Mouse (Mus musculus): ENCODE data around the gene Donson. TPM values are rescaled to one million over a fixed set of nuclear protein-coding genes. Genes with fewer than 3 reads are reported as not detected.
A peak's percentile ranks its signal among the peaks of the same experiment; 100 is the strongest.

Donson gene
- total and polyA plus RNA-seq, 3 experiments = 25.4 to 33.9 TPM; not detected in 1

DNA sequence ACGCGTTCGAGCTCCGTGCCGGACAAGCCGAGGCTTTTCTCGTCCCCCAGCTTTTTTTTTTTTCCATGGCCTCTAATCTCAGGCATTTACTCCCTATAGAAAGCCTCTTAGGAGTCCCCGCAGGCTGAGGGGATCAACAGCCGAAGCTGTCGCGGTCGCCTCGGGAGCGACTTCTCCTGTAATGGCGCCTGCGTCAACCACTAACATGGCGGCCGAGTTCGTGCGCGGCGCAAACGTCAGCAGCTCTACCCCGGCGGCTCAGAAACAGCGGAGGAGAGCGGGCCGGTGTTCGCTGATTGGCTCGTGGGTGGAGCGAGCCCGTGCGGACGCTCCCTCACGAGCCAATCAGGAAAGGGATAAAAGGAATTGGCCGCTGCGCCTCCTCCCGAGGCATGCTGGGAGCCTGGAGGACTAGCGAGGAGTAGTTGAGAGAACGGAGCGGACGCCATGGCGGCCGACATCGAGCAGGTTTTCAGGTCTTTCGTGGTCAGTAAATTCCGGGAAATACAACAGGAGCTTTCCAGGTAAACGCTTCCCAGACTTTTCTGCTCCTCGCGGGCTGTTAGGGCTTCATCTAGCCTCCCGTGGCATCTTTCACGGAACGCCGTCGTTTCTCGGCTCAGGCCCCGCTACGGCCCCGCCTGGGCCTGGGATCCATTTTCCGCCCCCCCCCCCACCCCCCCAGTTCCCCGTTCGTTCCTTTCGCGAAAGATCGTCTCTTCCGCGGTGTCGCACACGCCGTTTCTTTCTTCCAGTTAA is 40.9 kb downstream of the Donson start, which contains the start of gene Son (continued):
- TF ChIP-seq MXI1 (IDR thresholded peaks at IDR 0.05; ENCODE audit: low read depth, low read length) = peak; percentile 46; the same call in 1 of the 2 replicates
- 0 out of 2 replicates have a peak, but pooled peaks have one; percentile 92 for TF ChIP-seq CHD1 (IDR thresholded peaks at IDR 0.05; ENCODE audit: low read depth, low read length)
- 0 out of 2 replicates have a peak, but pooled peaks have one; percentile 8 for TF ChIP-seq ETS1 (IDR thresholded peaks at IDR 0.05; ENCODE audit: low read depth, low read length)
- no peak for TF ChIP-seq MAFK (IDR thresholded peaks at IDR 0.05; ENCODE audit: borderline replicate concordance, low read depth, low read length)
- TF ChIP-seq USF2 (IDR thresholded peaks at IDR 0.05; ENCODE audit: borderline replicate concordance in 1 of 2, insufficient read depth in 1 of 2, low read depth in 1 of 2, low read length in 2 of 2) = no peak
- no peak for TF ChIP-seq BHLHE40 (IDR thresholded peaks at IDR 0.05; ENCODE audit: borderline replicate concordance, low read depth, low read length)
- TF ChIP-seq ELF1 (IDR thresholded peaks at IDR 0.05; ENCODE audit: low read depth, low read length) = no peak
- TF ChIP-seq POLR2AphosphoS5 (IDR thresholded peaks at IDR 0.05; ENCODE audit: borderline replicate concordance, low read depth, low read length) = no peak
- peak; percentile 83 for TF ChIP-seq HCFC1 (IDR thresholded peaks at IDR 0.05; ENCODE audit: low read depth, low read length)
- no peak for TF ChIP-seq USF1 (IDR thresholded peaks at IDR 0.05; ENCODE audit: low read depth, low read length)
- TF ChIP-seq JUND (IDR thresholded peaks at IDR 0.05; ENCODE audit: low read depth, low read length) = no peak
- 0 out of 2 replicates have a peak, but pooled peaks have one; percentile 49 for TF ChIP-seq POLR2AphosphoS2 (IDR thresholded peaks at IDR 0.05; ENCODE audit: low read length)

DNA sequence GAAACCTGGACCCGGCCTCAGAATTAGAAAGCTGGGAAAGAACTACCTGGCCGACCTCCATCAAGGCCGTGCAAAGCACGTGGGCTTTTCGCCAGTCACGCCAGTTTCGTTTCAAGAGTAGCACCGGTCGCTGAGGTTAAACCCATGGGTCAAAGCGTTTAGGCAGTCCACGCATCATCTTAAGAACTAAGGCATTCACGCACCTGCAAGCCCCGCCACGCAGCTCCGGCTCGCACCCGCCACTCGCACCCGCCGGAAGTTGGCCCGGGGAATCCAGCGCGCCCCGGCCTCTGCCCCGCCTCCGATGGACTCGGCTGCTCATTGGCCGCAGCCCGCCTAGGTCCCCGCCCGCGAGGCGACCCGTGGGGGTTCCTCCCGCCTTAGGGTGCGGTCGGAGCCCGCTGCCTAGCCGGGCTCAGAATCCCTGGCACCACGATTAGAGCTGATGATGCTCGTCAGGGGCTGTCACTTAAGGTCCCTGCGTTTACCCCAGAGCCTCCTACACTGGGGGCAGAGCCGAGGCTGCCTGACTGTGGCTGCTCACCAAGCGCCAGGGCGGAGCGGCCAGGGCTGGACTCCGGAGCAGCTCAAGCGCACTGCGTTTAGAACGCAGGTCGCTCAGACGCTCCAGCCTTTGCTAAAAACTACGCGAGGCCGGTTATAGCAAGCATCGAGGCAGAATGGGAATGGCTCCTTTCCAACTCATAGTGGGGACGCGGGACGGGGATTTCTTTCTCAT is 41.7 kb downstream of the Donson start, which contains the start of gene Gart:
Gene Gart (minus strand): TSS at position 272 of the 739 bp plus-strand sequence.
- peak within 1 kb of the TSS; percentile 95 to 99 for H3K4me3 ChIP-seq (ENCODE audit: control insufficient read depth in 1 of 2, insufficient read depth in 1 of 2, low read depth in 2 of 2, low read length in 2 of 2)
- DNase-seq (ENCODE audit: low read depth, low spot score) = peak; percentile 94
- peaks cover 12 to 35% of the 10 kb centered on the region in 2 experiments for H3K36me3 ChIP-seq (ENCODE audit: control insufficient read depth in 1 of 2, insufficient read depth in 2 of 2, low read length in 2 of 2)
- peak within 1 kb of the TSS; percentile 97 for H3K27ac ChIP-seq (ENCODE audit: control insufficient read depth, low read depth, low read length)
- peak; percentile 90 for TF ChIP-seq NELFE (IDR thresholded peaks at IDR 0.05; ENCODE audit: low read depth, low read length)
- peak; percentile 88 for TF ChIP-seq TBP (IDR thresholded peaks at IDR 0.05; ENCODE audit: low read depth, low read length)
- TF ChIP-seq MAZ (IDR thresholded peaks at IDR 0.05; ENCODE audit: low read depth, low read length) = no peak; the same call in 1 of the 2 replicates
- TF ChIP-seq HCFC1 (IDR thresholded peaks at IDR 0.05; ENCODE audit: low read depth, low read length) = peak; percentile 69
- TF ChIP-seq USF1 (IDR thresholded peaks at IDR 0.05; ENCODE audit: low read depth, low read length) = peak; percentile 44; the same call in 1 of the 2 replicates
- TF ChIP-seq MAX (IDR thresholded peaks at IDR 0.05; ENCODE audit: low read length) = peak; percentile 86
- no peak for TF ChIP-seq EP300 (IDR thresholded peaks at IDR 0.05; ENCODE audit: low read depth in 1 of 2, low read length in 2 of 2)
- peak; percentile 92 for TF ChIP-seq ZMIZ1 (IDR thresholded peaks at IDR 0.05; ENCODE audit: low read depth, low read length)
- peak; percentile 45 for TF ChIP-seq SIN3A (IDR thresholded peaks at IDR 0.05; ENCODE audit: low read length)
- peak; percentile 64; the same call in 1 of the 2 replicates for TF ChIP-seq MXI1 (IDR thresholded peaks at IDR 0.05; ENCODE audit: low read depth, low read length)
- TF ChIP-seq POLR2A (IDR thresholded peaks at IDR 0.05; ENCODE audit: control insufficient read depth in 1 of 2, insufficient read depth in 1 of 2, low read depth in 1 of 2, low read length in 2 of 2, poor library complexity in 1 of 2) = peak; percentile 93 to 97
- 0 out of 2 replicates have a peak, but pooled peaks have one; percentile 46 for TF ChIP-seq ETS1 (IDR thresholded peaks at IDR 0.05; ENCODE audit: low read depth, low read length)
- TF ChIP-seq POLR2AphosphoS2 (IDR thresholded peaks at IDR 0.05; ENCODE audit: low read length) = peak; percentile 92
- TF ChIP-seq CHD1 (IDR thresholded peaks at IDR 0.05; ENCODE audit: low read depth, low read length) = 0 out of 2 replicates have a peak, but pooled peaks have one; percentile 31
- TF ChIP-seq TCF12 (IDR thresholded peaks at IDR 0.05; ENCODE audit: low read depth, low read length) = peak; percentile 47
- peak; percentile 30; the same call in 1 of the 2 replicates for TF ChIP-seq ELF1 (IDR thresholded peaks at IDR 0.05; ENCODE audit: low read depth, low read length)
- TF ChIP-seq MYC (IDR thresholded peaks at IDR 0.05; ENCODE audit: low read depth, low read length) = peak; percentile 91
- no peak for TF ChIP-seq JUND (IDR thresholded peaks at IDR 0.05; ENCODE audit: low read depth, low read length)
- no peak for TF ChIP-seq MEF2A (IDR thresholded peaks at IDR 0.05; ENCODE audit: extremely low read depth, insufficient replicate concordance, low read depth, low read length, poor library complexity, severe bottlenecking)
- H3K9ac ChIP-seq (ENCODE audit: control insufficient read depth, low read depth, low read length, poor library complexity, severe bottlenecking) = peak within 1 kb of the TSS; percentile 100
- no peaks in the 10 kb centered on the region for H3K9me3 ChIP-seq (replicated peaks; ENCODE audit: insufficient read depth, low read length)
- H3K79me2 ChIP-seq (ENCODE audit: control insufficient read depth, insufficient read depth, low read length, poor library complexity) = peaks cover 80% of the 10 kb centered on the region
- peaks cover 5 to 11% of the 10 kb centered on the region in 2 experiments; a peak in 3 of 4 replicates for H3K4me1 ChIP-seq (ENCODE audit: control insufficient read depth in 1 of 2, insufficient read depth in 2 of 2, low read length in 2 of 2)
- no peaks in the 10 kb centered on the region for H3K27me3 ChIP-seq (ENCODE audit: control insufficient read depth in 1 of 2, insufficient read depth in 2 of 2, low read length in 2 of 2)
